Mouse (Mus musculus): ENCODE results near the gene Birc3.

DNA sequence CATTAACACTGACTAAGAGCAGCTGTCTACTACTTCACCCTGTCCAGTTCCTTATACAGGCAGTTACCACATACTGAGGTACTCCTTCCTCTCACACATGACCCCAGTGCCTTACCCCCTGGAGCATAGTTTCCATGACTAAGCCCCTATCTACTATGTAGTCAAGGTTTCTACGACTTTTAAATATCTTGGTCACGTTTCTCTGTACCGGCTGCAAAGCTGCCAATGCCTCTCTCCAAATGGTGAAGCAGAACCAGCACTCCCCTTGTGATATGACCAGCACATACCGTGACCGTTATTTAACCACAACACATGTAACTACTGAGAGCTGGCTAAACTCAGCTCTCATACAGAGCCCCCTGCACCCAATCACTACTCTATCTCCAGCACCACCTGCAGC, 48.1 kb downstream of the Birc3 start:
- TF ChIP-seq CTCF (IDR thresholded peaks at IDR 0.05; ENCODE audit: control insufficient read depth, insufficient read depth, insufficient replicate concordance, low read depth, low read length) (no peak), POLR2A (IDR thresholded peaks at IDR 0.05; ENCODE audit: control insufficient read depth, low read depth, low read length) (no peak)
